Mouse (Mus musculus) CH12.LX (cell line): ENCODE data around the gene Fry.

Experiments
- E2F4 ChIP-seq: IDR thresholded peaks from 2 replicates; pipeline ENCODE4 v1.6.1; 2011; ENCODE audit warnings: low read depth, low read length, improper control_type of control experiment; ENCODE audit not compliant: insufficient replicate concordance
- RAD21 ChIP-seq: IDR thresholded peaks from 2 replicates; pipeline ENCODE4 v1.6.1; 2011; ENCODE audit warnings: low read depth, mild to moderate bottlenecking, low read length, improper control_type of control experiment, moderate library complexity

GRCm38 (mm10) chr5:150184959-150185358 lies 66.5 kb downstream of the Fry start:
- TF ChIP-seq RAD21 (no peak), E2F4 (no peak)
